ENCODE assay signal across 9 mouse cellular contexts in the genomic region with DNA sequence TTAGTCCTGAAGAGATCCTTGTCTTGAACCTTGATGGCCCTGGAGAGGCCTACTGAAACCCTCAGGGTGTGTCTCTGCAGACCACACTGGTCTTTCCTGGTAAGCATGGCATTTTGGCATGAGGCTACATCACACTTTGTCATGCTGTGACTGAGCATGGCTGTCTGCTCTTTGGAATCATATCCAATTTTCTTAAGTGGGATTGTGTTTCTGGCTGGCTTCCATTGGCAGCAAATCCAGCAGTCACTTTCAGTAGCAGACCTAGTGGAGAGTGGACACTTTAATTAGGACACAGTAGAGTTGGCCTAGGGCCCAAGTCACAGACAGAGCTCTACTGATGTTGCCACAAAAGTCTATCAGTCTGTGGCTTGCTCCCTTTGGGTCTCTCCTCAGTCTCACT.
DNase-seq lines count a peak whose midpoint lies in the region; ATAC-seq and TF ChIP-seq lines count a peak whose summit lies in the region.
"Had no signal": no experiment of that assay in that cellular context is flagged by ENCODE, and none has a peak within 500 bp of the region (broad histone marks: within the 10 kb centered on the region; RNA-seq: fewer than 3 reads in every experiment).

No protein-coding gene starts in this region.

- TF ChIP-seq EP300 in heart, adult 2 months (IDR thresholded peaks at IDR 0.05; ENCODE audit: insufficient read depth, low read depth, low read length) = no peak

- TF ChIP-seq CTCF in heart, adult 2 months (IDR thresholded peaks at IDR 0.05) = no peak
- TF ChIP-seq CTCF in thymus, adult 2 months (IDR thresholded peaks at IDR 0.05; ENCODE audit: borderline replicate concordance, control insufficient read depth, extremely low read depth, insufficient read depth, low read length, poor library complexity) = no peak

- 0 out of 2 replicates have a peak, but pooled peaks cover 3% of the 10 kb centered on the region for H3K27me3 ChIP-seq in heart, adult 2 months (ENCODE audit: control insufficient read depth, insufficient read depth, low read length)
- no peaks in the 10 kb centered on the region for H3K27me3 ChIP-seq in heart, embryonic 11.5 days (ENCODE audit: control insufficient read depth, insufficient read depth, low read length)
- no peaks in the 10 kb centered on the region for H3K27me3 ChIP-seq in midbrain, embryonic 14.5 days (ENCODE audit: control insufficient read depth, insufficient read depth, low read length)
- no peaks in the 10 kb centered on the region for H3K27me3 ChIP-seq in midbrain, embryonic 10.5 days (ENCODE audit: low read depth, poor library complexity, severe bottlenecking)
- H3K27me3 ChIP-seq in forebrain, embryonic 16.5 days (replicated peaks; ENCODE audit: control insufficient read depth, insufficient read depth, low read length) = no peaks in the 10 kb centered on the region
- no peaks in the 10 kb centered on the region for H3K27me3 ChIP-seq in thymus, adult 2 months (ENCODE audit: control insufficient read depth, insufficient read depth, low read length)
- H3K27me3 ChIP-seq: midbrain, embryonic 15.5 days had no signal

- no peak overlapping the region for H3K9ac ChIP-seq in heart, adult 2 months (ENCODE audit: low read depth, low read length)
- no peak overlapping the region for H3K9ac ChIP-seq in heart, embryonic 11.5 days (ENCODE audit: low read depth, low read length)
- H3K9ac ChIP-seq in midbrain, embryonic 14.5 days (replicated peaks; ENCODE audit: low read length) = no peak overlapping the region; the same call in 1 of the 2 replicates
- no peak overlapping the region for H3K9ac ChIP-seq in forebrain, embryonic 16.5 days (replicated peaks; ENCODE audit: low read depth, low read length)
- H3K9ac ChIP-seq: midbrain, embryonic 15.5 days had no signal

- H3K9me3 ChIP-seq in heart, embryonic 11.5 days (replicated peaks; ENCODE audit: control insufficient read depth, low read length) = no peaks in the 10 kb centered on the region
- H3K9me3 ChIP-seq in midbrain, embryonic 14.5 days (ENCODE audit: control insufficient read depth, low read length) = no peaks in the 10 kb centered on the region
- H3K9me3 ChIP-seq in midbrain, embryonic 10.5 days (replicated peaks) = no peaks in the 10 kb centered on the region
- no peaks in the 10 kb centered on the region for H3K9me3 ChIP-seq in forebrain, embryonic 16.5 days (ENCODE audit: control insufficient read depth, low read length)
- H3K9me3 ChIP-seq: midbrain, embryonic 15.5 days had no signal

- no peaks in the 10 kb centered on the region for H3K36me3 ChIP-seq in heart, adult 2 months (ENCODE audit: control insufficient read depth, insufficient read depth, low read length)
- H3K36me3 ChIP-seq in heart, embryonic 11.5 days (ENCODE audit: control insufficient read depth, insufficient read depth, low read length) = no peaks in the 10 kb centered on the region
- H3K36me3 ChIP-seq in midbrain, embryonic 14.5 days (ENCODE audit: control insufficient read depth, insufficient read depth, low read length) = no peaks in the 10 kb centered on the region
- H3K36me3 ChIP-seq in midbrain, embryonic 10.5 days = no peaks in the 10 kb centered on the region
- no peaks in the 10 kb centered on the region for H3K36me3 ChIP-seq in forebrain, embryonic 16.5 days (ENCODE audit: control insufficient read depth, insufficient read depth)
- H3K36me3 ChIP-seq in thymus, adult 2 months (ENCODE audit: control insufficient read depth, insufficient read depth, low read length) = no peaks in the 10 kb centered on the region
- H3K36me3 ChIP-seq: midbrain, embryonic 15.5 days had no signal

- no peaks in the 10 kb centered on the region for H3K79me2 ChIP-seq in heart, adult 2 months (replicated peaks; ENCODE audit: control insufficient read depth, insufficient read depth, low read length)

- peak; percentile 22 to 63 for DNase-seq in heart, adult 2 months
- DNase-seq in midbrain, embryonic 14.5 days = peak; percentile 35
- no peak for DNase-seq in midbrain, embryonic 10.5 days (ENCODE audit: low spot score)
- DNase-seq in lung, postnatal 25 days (ENCODE audit: low spot score) = peak; percentile 23
- no peak for DNase-seq in adrenal gland, adult 18-20 months (ENCODE audit: low spot score in 2 of 2)
- no peak for DNase-seq in thymus, adult 2 months

- H3K4me1 ChIP-seq in heart, adult 2 months (ENCODE audit: control insufficient read depth, insufficient read depth, low read length) = no peaks in the 10 kb centered on the region
- H3K4me1 ChIP-seq in heart, embryonic 11.5 days (ENCODE audit: control insufficient read depth, insufficient read depth, low read length) = no peaks in the 10 kb centered on the region
- no peaks in the 10 kb centered on the region for H3K4me1 ChIP-seq in midbrain, embryonic 14.5 days (ENCODE audit: control insufficient read depth, insufficient read depth, low read length)
- H3K4me1 ChIP-seq in midbrain, embryonic 10.5 days = no peaks in the 10 kb centered on the region
- H3K4me1 ChIP-seq in forebrain, embryonic 16.5 days (replicated peaks; ENCODE audit: control insufficient read depth, insufficient read depth, low read length) = peaks cover 6% of the 10 kb centered on the region
- no peaks in the 10 kb centered on the region for H3K4me1 ChIP-seq in thymus, adult 2 months (replicated peaks; ENCODE audit: control insufficient read depth, insufficient read depth, low read length)
- H3K4me1 ChIP-seq: midbrain, embryonic 15.5 days had no signal

- no peak for ATAC-seq in heart, embryonic 11.5 days (replicated peaks; ENCODE audit: insufficient number of reproducible peaks, low FRiP score, low TSS enrichment)
- ATAC-seq in midbrain, embryonic 14.5 days (ENCODE audit: low FRiP score, low TSS enrichment) = no peak
- ATAC-seq in forebrain, embryonic 16.5 days = peak; percentile 68
- ATAC-seq: midbrain, embryonic 15.5 days had no signal

- intact Hi-C loops in heart, adult 2 months (cut with DNase I) = no loop called here

- H3K27ac ChIP-seq in heart, adult 2 months = no peak overlapping the region
- H3K27ac ChIP-seq in heart, embryonic 11.5 days (ENCODE audit: low read depth, low read length) = no peak overlapping the region
- no peak overlapping the region for H3K27ac ChIP-seq in midbrain, embryonic 14.5 days (replicated peaks; ENCODE audit: low read depth, low read length)
- no peak overlapping the region for H3K27ac ChIP-seq in midbrain, embryonic 10.5 days (replicated peaks)
- no peak overlapping the region for H3K27ac ChIP-seq in forebrain, embryonic 16.5 days (ENCODE audit: low read length)
- no peak overlapping the region for H3K27ac ChIP-seq in thymus, adult 2 months (ENCODE audit: control insufficient read depth, insufficient read depth, low read length)
- H3K27ac ChIP-seq: midbrain, embryonic 15.5 days had no signal

- TF ChIP-seq POLR2A in heart, adult 2 months (IDR thresholded peaks at IDR 0.05; ENCODE audit: insufficient read depth, low read depth, low read length) = no peak
- TF ChIP-seq POLR2A in thymus, adult 2 months (IDR thresholded peaks at IDR 0.05; ENCODE audit: control insufficient read depth, extremely low read depth, insufficient read depth, low read length, poor library complexity) = no peak

- no peak overlapping the region for H3K4me3 ChIP-seq in heart, adult 2 months
- no peak overlapping the region for H3K4me3 ChIP-seq in heart, embryonic 11.5 days (ENCODE audit: low read depth, low read length)
- H3K4me3 ChIP-seq in midbrain, embryonic 14.5 days (replicated peaks; ENCODE audit: low read depth, low read length) = no peak overlapping the region
- H3K4me3 ChIP-seq in midbrain, embryonic 10.5 days = no peak overlapping the region
- no peak overlapping the region for H3K4me3 ChIP-seq in forebrain, embryonic 16.5 days (replicated peaks; ENCODE audit: low read length)
- no peak overlapping the region for H3K4me3 ChIP-seq in thymus, adult 2 months (ENCODE audit: control insufficient read depth, insufficient read depth, low read length)
- H3K4me3 ChIP-seq: midbrain, embryonic 15.5 days had no signal

- H3K4me2 ChIP-seq in heart, embryonic 11.5 days = no peak overlapping the region
- no peak overlapping the region for H3K4me2 ChIP-seq in midbrain, embryonic 14.5 days (ENCODE audit: low read length)
- H3K4me2 ChIP-seq in forebrain, embryonic 16.5 days (ENCODE audit: low read length) = no peak overlapping the region
- H3K4me2 ChIP-seq: midbrain, embryonic 15.5 days had no signal

Comparison
In these comparisons a context has a peak if more than half of its experiments do, and no peak if none do; other contexts are left out.
1. DNase-seq: peak in heart, adult 2 months (2 of 2), midbrain, embryonic 14.5 days (single experiment) and lung, postnatal 25 days (single experiment); none in midbrain, embryonic 10.5 days (single experiment), adrenal gland, adult 18-20 months (0 of 2) and thymus, adult 2 months (single experiment).